Mouse (Mus musculus): ENCODE data around the gene Gstt3.

GRCm38 (mm10) chr10:75760311-75760710 lies 20.9 kb downstream of the Gstt3 start:
- TF ChIP-seq POLR2A (IDR thresholded peaks at IDR 0.05; ENCODE audit: insufficient read depth, low read depth, low read length) (no peak), CTCF (IDR thresholded peaks at IDR 0.05; ENCODE audit: insufficient read depth, low read depth, low read length) (no peak)

Data from olfactory bulb, adult 2 months (tissue).